Mouse (Mus musculus): ENCODE measurements around the gene Tigar.

Gene Tigar

GRCm38 (mm10) chr6:127109402-127109930 lies at the start of gene Tigar:
Tigar (minus strand) TSS chr6:127109557.
- DNase-seq (ENCODE audit: low spot score): peak; percentile 85

- no peak for DNase-seq (ENCODE audit: low spot score)
Measured at GRCm38 (mm10) chr6:127157321-127157720, 48.0 kb upstream of the Tigar start.

GRCm38 (mm10) chr6:127155468-127155867 lies 46.1 kb upstream of the Tigar start:
- no peak for DNase-seq (ENCODE audit: low spot score)

GRCm38 (mm10) chr6:127154708-127155268 lies 45.4 kb upstream of the Tigar start:
- peak; percentile 46 for DNase-seq (ENCODE audit: low spot score)

- DNase-seq (ENCODE audit: low spot score): peak; percentile 13
Measured at GRCm38 (mm10) chr6:127153972-127154707, 44.8 kb upstream of the Tigar start.

GRCm38 (mm10) chr6:127153296-127153800 lies 44.0 kb upstream of the Tigar start:
- peak; percentile 13 for DNase-seq (ENCODE audit: low spot score)

GRCm38 (mm10) chr6:127152106-127152951 lies 43.0 kb upstream of the Tigar start, which contains the start of gene Ccnd2:
Ccnd2 (minus strand) TSS chr6:127152193.
- DNase-seq (ENCODE audit: low spot score): peak; percentile 37

- peak; percentile 27 for DNase-seq (ENCODE audit: low spot score)
Measured at GRCm38 (mm10) chr6:127151565-127152105, 42.3 kb upstream of the Tigar start.

GRCm38 (mm10) chr6:127150663-127151564 lies 41.6 kb upstream of the Tigar start:
- DNase-seq (ENCODE audit: low spot score): peak; percentile 54

GRCm38 (mm10) chr6:127149944-127150662 lies 40.7 kb upstream of the Tigar start:
- peak; percentile 31 for DNase-seq (ENCODE audit: low spot score)

- DNase-seq (ENCODE audit: low spot score): peak; percentile 20
Measured at GRCm38 (mm10) chr6:127149303-127149943, 40.1 kb upstream of the Tigar start.

GRCm38 (mm10) chr6:127148526-127149302 lies 39.4 kb upstream of the Tigar start:
- DNase-seq (ENCODE audit: low spot score): peak; percentile 17

GRCm38 (mm10) chr6:127147665-127148064 lies 38.3 kb upstream of the Tigar start:
- peak; percentile 87 for DNase-seq (ENCODE audit: low spot score)

GRCm38 (mm10) chr6:127146322-127146947 lies 37.1 kb upstream of the Tigar start:
- DNase-seq (ENCODE audit: low spot score): no peak

- no peak for DNase-seq (ENCODE audit: low spot score)
Measured at GRCm38 (mm10) chr6:127145464-127146190, 36.3 kb upstream of the Tigar start.

- no peak for DNase-seq (ENCODE audit: low spot score)
Measured at GRCm38 (mm10) chr6:127143576-127144288, 34.4 kb upstream of the Tigar start.

- DNase-seq (ENCODE audit: low spot score): no peak
Measured at GRCm38 (mm10) chr6:127143124-127143520, 33.8 kb upstream of the Tigar start.
